Mouse (Mus musculus) heart, adult 11 months (tissue): ENCODE measurements around the gene Ap2m1.

Experiments used
- DNase-seq: peaks from one replicate; pipeline ENCODE4 v3.0.0; 2022

Ap2m1 gene

DNA sequence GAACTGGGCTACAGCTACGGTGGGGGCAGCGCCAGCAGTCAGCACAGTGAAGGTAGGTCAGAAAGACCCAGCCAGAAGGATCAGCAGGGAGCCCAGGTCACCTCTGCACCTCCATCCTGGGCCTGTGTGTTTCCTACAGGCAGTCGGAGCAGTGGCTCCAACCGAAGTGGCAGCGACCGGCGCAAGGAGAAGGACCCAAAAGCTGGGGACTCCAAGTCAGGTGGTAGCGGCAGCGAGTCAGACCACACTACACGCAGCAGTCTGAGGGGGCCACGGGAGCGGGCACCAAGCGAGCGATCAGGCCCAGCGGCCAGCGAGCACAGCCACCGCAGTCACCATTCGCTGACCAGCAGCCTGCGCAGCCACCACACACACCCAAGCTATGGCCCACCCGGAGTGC, 4.3 kb upstream of the Ap2m1 start:
- DNase-seq, result peak; percentile 91

DNA sequence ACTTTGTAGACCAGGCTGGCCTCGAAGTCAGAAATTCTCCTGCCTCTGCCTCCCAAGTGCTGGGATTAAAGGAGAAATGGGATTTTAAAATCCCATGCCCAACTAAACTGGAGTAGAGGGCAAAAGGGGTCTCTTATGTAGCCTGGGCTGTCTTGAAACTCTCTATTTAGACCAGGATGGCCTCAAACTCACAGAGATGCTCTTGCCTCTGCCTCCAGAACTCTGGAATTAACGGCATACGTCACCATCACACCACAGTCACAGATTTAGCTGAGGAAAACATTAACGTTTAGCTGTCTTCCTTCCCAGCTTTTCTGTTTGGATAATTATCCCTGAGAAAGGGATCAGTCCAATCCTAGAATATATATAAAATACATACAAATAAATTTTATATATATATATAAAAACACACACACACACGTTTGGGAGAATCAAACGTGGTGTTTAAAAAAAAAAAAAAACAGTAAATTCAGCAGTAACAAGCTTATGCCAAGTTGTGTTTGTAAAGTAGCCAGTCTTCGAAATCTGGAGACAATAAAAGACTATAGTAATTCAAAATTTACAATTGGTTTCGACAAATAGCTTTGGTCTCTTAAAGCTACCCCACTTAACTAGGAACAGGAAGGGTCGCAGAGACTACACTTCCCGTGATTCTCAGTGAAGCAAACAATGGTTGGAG, 522 bp upstream of the Ap2m1 start:
- DNase-seq, result peak; percentile 84

DNA sequence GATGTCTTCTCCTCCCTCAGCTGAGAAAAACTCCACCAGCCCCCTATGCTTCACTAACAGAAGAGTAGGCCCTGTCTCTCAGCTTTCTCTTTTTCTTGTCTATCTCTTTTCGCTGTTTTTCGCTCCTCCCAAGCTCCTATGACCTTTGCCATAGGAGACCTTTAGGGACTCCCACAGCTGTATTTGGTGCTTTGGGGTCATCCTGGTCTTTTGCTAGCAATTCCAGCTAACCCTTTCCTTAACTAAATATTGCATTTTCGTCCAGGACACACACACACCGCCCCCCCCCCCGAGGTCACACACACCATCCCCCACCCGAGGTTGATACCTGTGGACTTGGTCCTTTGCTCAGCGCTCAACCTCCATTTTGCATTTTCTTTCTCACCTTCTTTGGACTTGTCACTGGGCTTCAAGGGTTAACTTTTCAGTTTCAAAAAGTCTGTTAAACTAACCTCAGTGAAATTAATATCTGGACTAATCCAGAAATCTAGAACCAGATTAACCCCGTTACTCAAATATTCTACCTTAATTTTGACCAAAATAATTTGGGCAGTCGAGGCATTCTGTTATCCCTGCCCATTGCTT, 895 bp downstream of the Ap2m1 start:
- DNase-seq, result no peak

DNA sequence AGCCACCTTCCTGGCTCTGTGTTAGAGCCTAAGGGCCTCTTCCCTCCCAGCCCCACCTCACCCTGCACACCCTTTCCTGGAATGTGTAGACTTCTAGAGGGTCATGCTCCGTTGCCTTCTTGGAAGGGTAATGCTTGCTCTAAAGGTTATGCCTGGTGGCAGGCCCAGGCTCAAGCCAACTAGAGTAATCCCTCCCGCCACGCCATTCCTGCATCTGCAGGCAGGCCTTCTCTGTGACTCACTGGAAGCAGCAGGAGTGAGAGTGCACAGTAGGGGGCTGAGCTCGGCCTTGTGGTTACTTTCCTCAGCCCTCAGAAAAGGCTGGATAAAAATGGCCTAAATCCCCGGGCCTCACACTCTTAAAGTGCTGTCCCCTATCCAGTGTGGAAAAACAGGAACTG, 1.8 kb downstream of the Ap2m1 start:
- peak; percentile 94 for DNase-seq

DNA sequence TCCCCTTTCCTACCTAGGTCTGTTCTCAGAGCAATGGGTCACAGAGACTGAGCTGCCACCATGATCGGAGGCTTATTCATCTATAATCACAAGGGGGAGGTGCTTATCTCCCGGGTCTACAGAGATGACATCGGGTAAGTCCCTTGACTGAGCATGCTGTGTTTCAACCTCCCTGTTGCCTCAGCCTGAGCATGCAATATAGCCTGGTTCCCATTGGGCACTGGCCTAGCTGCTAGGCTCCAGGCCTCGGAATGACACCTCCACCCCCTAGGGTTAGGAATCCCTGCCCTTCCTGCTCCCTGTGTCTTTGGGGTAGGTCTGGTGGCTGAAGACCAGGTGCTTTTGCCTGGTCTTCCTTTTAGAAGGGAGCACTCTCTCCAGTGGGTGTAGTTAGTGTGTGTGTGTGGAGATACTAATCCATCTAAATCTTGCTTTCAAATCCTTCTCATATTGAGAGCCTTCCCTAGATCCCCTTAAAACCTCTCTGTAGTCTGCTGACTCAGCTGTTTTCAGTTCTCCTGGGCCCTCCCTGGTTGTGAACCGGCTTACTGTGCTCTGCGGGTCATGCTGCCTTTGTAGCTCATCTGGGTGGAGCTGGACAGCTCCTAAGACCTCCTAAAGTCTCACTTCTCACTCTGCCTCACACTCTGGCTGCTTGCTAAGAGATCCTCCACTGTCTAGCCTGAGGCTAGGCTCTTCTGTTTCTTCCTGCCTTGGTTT, 2.5 kb downstream of the Ap2m1 start:
- DNase-seq, result peak; percentile 93

DNA sequence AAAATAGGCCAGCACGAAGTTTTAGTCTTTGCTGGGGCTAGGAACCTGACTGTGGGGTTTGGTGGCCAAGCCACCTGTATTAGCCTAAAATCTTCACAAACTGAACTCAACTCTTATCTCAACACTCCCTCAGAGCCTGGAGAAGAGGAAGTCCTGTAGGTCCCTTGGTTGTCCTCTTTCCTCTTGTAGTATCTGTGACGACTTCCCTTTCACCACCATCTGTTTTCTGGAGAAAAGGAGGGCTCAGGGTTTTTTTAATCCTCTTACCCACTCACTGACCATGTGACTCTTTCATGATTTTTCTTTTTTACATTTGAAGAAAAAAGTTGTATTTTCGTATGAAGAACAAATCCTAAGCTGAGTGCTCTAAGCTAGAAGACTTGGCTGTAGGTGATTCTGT, 4.4 kb downstream of the Ap2m1 start:
- DNase-seq, result no peak

DNA sequence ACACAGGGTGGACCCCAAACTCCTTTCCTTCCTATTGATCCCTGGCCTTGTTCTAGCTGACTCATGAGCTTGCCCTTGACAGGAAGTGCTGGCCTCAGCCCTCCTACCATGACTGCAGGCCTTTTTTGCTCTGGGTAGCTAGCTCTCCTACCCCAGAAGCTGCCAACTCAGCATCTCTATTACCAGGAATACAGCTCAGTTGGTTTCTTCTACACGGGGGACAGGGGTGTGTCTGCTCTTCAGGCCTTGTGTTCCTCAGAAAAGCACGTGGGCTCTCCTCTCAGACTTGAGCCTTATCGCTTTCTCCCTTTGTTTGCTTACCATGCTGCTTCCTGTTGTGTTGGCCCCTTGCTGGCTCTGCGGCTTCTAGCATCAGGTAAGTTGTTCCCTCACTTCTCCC, 5.2 kb downstream of the Ap2m1 start:
- peak; percentile 89 for DNase-seq

DNA sequence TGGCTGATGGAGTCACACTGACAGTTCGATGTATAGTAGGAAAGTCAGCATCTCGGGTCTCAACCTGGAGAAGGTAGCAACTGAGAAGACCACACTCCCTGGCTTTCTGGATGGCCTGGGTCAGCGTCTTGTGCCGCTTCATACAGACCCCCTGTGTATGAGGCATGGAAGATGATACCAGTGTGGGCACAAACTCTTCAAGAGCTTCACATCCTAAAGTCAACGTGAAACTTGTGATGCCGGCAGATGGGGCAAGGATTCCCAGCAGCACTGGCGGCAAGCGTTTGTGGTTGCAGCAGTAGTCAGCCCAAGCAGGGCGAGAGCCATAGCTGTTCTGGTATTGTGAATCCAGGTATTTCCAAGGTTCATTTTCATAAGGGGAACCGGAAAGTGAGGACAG, 10.4 kb downstream of the Ap2m1 start:
- DNase-seq, result peak; percentile 90

DNA sequence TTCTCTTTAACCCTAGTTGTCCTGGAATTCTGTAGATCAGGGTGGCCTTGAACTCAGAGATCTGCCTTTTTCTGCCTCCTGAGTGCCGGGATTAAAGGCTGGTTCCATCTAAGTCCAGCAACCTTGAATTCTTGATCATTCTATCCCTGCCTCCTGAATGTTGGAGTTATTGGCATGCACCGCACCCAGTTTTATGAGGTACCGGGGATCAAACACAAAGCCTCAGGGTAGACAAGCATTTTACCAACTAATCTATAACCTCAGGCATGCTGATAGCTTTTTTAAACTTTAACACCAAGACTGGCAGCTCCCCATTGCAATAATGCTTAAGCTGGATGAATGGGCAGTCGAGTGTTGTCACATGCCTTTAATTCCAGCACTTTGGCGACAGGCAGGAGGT, 12.1 kb downstream of the Ap2m1 start:
- peak; percentile 86 for DNase-seq

DNA sequence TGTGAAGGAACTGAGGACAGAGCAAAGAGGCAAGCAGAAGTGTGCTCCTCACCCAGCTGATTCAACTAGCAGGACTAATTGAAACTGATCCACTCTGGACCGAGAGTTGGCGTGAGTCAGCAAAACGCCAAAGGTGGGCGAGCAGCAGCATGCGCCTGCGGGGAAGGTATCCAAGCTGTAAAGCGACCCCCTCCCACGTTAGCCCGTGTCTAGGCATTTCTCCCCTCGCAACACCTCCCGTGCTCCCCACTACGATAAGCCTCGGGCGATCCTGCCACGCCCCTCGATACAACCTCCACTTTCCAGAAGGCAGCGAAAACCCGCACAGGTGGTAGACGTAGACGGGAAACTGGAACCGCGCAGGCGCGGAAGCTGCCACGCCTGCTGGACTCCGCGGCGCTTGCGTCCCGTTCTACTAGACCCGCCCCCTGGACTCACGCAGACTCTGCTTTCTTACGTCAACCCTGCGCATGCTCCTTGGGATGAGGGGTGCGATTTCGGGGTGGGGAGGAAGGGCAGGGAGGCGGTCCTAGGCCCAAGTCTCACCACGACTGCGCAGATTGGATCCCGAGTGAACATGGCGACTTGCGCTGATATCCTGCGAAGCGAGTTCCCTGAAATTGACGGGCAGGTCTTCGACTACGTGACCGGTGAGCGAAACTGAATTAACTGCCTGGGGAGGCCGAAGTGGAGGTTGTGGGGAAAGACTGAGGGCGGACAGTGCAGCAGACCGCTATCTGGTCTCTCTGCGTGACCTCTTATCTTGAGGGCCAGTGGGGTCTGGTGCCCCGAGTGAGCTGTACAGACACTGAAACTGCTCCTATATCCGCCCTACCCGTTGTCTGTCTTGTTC, 13.0 kb downstream of the Ap2m1 start, which contains the start of gene Abcf3:
Gene Abcf3, plus strand, starts transcription at position 482 of the 853 bp plus-strand sequence.
- peak; percentile 100 for DNase-seq

DNA sequence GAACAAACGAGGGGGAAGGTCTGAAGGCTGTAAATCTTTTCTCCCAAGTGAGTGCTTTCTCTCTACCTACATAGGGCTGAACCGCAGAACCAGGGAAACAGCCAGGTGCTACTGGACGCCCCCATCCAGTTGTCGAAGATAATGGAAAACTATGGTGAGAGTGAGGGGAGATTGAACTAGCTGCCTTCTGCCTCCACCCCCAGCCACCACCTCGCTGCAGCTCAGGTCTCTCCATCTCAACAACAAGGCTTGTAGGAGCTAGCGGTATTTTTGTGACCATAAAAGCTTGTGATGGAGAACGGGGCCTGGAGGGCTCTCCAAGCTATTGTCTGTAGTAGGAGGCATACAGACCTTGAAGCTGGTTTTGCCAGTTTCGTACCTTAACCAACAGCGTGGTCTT, 13.9 kb downstream of the Ap2m1 start:
- DNase-seq, result peak; percentile 86

DNA sequence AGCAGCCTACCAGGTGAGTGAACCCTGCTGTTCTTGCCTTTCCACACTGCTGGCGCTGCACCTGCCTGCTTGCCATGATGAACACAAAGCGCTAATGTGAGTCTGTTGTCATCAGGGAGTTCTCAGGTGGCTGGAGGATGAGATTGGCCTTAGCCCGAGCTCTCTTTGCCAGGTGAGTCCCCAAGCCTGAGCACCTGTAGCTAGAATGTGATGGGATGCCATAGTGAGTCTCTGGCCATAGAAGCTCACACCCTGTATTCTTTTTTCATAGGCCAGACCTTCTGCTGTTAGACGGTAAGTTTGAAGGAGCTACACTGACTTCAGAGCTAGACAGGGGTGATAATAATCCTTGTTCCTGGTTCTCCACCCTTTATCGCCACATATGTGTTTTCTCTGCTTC, 16.4 kb downstream of the Ap2m1 start:
- DNase-seq, result peak; percentile 86

DNA sequence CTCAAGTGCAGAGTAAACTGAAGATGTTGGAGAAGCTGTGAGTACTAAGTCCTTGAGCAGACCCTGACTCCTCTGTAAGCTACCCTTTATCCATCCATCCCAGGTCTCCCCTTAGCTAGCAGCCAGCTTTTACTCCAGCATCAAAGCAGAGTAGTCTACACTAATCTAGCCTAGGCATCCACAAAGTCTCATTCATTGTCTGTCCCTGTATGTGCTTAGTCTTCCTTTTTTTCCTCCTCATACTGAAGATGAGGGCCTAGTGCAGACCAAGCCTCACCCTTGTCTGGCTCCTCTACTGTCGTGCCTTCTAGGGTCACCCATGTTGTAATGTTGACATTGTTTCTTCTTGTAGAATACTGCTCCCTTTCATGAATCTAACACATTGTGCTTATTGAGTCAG, 17.3 kb downstream of the Ap2m1 start:
- peak; percentile 64 for DNase-seq

DNA sequence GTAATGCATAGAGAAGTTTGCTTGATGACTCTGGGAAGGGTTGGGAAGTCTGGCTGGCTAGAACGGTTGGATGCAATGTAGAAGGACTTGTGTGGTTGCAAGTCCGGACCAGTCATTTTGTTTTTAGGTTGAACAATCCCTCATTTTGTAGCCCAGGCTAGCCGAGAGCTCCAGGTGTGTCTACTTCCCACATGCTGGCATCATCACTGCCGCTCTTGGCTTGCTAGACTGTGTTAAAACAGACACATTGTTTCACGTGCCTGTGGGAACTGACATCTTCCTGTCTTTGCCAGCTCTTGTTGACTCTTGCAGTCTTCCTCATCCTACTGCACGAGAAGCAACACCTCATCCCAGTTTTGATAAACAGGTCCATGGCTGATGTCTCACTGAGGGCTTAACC, 19.7 kb downstream of the Ap2m1 start:
- DNase-seq, result peak; percentile 73

DNA sequence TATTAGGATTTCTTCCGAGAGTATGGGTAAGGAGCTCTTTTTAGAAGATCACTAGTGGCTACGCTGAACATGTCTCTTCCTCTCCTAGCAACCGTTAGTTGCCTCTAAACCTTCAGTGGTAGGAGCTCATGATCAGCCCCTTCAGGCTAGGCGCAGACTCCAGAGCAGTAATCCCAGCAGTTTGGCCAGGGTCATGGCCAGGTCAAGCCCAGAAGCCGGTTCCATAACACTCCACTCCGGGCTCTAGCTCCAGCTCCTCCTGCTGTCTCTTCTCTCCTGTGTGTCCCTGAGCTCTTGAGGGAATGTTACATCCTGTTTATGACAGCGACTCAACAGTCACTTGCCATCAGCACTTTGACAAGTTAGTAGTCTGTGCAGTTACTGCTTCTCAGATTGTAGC, 22.1 kb downstream of the Ap2m1 start:
- peak; percentile 70 for DNase-seq

DNA sequence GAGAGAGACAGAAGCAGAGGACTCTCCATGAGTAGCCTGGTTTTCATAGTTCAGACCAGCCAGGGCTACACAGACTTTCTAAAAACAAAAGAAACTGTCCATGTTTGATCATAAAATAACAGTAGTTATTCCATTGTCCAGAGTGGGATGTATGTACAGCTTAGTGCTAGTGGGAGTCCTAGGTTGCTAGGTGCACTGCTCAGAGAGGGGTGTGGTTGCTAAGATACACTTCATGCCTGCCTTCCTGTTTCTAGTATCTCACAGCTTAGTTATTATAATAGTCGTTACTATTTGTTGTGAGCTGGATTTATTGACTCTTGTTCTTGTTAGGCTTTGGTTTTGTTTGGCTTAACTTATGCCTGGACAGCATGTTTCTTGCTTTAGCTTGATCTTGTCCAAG, 29.8 kb downstream of the Ap2m1 start:
- DNase-seq, result no peak

DNA sequence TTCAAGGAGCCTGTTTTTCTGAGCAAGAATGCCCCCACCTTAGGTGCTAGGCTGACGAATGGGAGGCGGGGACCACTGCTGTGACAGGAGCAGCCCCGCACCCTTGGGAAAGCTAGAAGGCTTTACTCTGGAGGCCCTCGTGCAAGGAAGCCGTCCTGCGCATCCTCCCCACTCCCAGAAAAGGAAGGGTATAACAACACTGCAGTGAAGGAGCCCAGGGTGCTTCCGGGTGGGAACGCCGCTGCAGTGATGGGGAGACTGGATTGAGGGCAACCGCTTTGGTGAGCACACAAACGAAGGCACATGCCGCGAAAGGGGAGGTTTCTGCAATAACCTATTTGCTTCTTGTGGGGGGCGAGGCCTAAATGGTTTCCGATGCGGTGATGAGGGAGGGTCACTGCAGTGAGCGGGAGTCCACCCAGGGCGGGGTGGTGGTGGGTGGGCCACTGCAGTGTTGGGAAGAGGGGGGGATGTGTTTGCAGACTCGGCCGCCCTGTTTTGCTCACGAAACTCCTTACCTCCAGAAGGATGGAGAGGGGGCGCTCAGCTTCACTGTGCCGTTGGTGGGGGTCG, 54.2 kb downstream of the Ap2m1 start, which contains the start of gene Vwa5b2:
Gene Vwa5b2, plus strand, starts transcription at position 106 of the 573 bp plus-strand sequence.
- DNase-seq, result no peak

DNA sequence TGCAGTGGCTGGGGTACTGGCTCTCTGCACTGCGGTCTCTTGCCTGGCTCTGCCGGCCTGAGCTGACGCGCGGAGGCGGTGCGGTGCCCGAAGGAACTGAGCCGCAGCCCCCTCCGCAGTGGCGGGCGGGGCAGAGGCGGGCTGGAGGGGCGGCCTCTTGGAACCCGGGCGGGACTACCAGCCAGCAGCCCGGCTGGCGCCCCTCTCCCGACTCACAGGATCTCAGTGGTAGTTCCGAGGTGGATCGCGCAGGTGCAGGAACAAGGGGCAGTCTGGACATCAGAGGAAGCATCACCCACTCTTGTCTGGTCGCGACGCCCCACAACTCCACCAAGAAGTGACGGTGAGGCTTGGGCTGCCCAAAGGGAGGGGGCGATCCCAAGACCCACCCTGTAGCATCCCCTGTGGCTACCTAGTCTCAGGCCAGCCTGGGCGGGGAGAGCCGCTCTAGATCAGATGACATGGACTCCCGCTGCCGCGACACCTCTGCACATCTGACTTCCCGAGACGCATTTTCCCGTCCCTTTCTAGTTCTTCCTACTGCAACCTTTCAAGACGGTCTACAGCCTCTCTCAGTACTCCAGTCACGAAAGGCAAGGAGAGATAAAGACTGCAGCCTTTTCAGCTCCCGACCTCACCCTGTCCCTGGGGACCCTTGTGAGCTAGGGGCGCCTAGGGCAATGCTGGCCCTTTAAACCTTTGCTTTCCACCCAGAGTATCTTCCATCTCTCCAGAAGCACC, 54.8 kb downstream of the Ap2m1 start:
- peak; percentile 89 for DNase-seq

DNA sequence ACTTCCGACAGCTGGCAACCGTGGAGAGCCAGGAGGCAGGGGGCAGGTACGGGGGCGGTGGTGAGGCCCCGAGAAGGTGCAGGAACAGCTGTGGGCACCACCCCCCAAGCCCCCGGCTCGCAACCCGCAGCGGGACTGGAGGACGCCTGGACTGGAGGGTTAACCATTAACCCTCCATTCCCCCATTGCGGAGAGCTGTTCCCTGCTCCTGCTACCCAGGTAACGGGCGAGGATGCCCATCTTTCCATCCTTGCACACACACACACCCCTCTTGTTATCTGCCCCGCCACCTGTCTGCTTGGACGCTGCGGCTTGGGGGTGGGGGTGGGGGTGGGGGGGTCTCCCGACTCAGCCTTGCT, 55.4 kb downstream of the Ap2m1 start:
- no peak for DNase-seq

DNA sequence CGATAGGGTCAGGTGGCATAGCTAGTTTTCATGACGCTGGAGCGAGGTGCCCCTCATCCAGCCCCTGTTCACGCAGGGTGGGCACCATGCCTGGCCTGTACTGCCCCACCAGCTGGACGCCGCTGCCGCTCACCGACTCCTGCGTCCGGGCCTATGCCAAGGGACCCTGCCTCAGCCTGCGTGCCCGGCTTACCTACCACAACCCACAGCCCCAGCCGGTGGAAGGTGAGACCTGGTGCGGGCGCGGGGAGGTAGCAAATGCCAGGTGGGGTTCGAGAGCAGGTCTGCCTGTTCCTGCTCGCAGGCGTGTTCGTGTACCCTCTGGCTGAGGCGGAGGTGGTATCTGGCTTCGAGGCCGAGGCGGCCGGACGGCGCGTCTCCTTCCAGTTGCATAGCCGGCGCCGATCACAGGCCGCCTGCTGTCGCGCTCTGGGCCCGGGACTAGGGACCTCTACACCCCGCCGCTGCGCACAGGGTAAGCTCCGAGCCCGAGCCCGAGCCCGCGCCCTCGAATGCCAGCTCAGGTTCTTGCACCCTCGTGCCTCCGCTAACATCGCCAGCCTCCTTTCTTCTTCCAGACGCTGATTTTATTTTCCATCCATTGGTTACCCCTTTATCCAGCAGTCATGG, 55.9 kb downstream of the Ap2m1 start:
- no peak for DNase-seq
